Mouse (Mus musculus) small intestine, adult 2 months (tissue): ENCODE results near the gene Vps33b. TPM values are rescaled to one million over a fixed set of nuclear protein-coding genes. Genes with fewer than 3 reads are reported as not detected.
A peak's percentile ranks its signal among the peaks of the same experiment; 100 is the strongest.

ENCODE experiments used
- H3K27ac ChIP-seq: fragments of 200-500 bp; 2 replicates; pipeline ENCODE4 v1.5.1; 2012; ENCODE audit warnings: low read depth, low read length, control low read depth, inconsistent platforms; ENCODE audit not compliant: insufficient read depth
- H3K27me3 ChIP-seq: fragments of 200-500 bp; 2 replicates; pipeline ENCODE4 v1.6.1; 2012; ENCODE audit warnings: mild to moderate bottlenecking, moderate library complexity, low read length, inconsistent platforms; ENCODE audit not compliant: control insufficient read depth, insufficient read depth
- H3K36me3 ChIP-seq: fragments of 200-500 bp; 2 replicates; pipeline ENCODE4 v1.6.1; 2012; ENCODE audit warnings: mild to moderate bottlenecking, low read length, control low read depth, inconsistent platforms; ENCODE audit not compliant: control insufficient read depth, insufficient read depth
- H3K4me1 ChIP-seq: fragments of 200-500 bp; 2 replicates; pipeline ENCODE4 v1.6.1; 2012; ENCODE audit warnings: low read length, inconsistent platforms, mixed read lengths; ENCODE audit not compliant: control insufficient read depth, insufficient read depth, insufficient read length
- H3K4me3 ChIP-seq: fragments of 200-500 bp; 2 replicates; pipeline ENCODE4 v1.5.1; 2012; ENCODE audit warnings: low read depth, mild to moderate bottlenecking, control low read depth, inconsistent platforms, low read length, moderate library complexity
- CTCF ChIP-seq: fragments of 200-500 bp; IDR thresholded peaks from 2 replicates; pipeline ENCODE4 v1.5.1; 2012; ENCODE audit warnings: low read depth, mild to moderate bottlenecking, control low read depth, inconsistent platforms, low read length, moderate library complexity, mixed read lengths; ENCODE audit not compliant: insufficient replicate concordance, insufficient read length; ENCODE audit errors: extremely low read depth
- POLR2A ChIP-seq: fragments of 200-500 bp; IDR thresholded peaks from 2 replicates; pipeline ENCODE4 v1.6.1; 2012; ENCODE audit warnings: low read depth, mild to moderate bottlenecking, control low read depth, inconsistent platforms, low read length, moderate library complexity
- WGBS: fragments of 180-500 bp; shearing (Covaris S2); methylation state at CpG from one replicate; pipeline ENCODE4 v1.1.7; 2018; 5-methylcytosine and 5-hydroxymethylcytosine counted together
- polyA plus RNA-seq: library from polyadenylated mRNA; depleted of rRNA; stranded (reverse); fragments of >200 nt; gene quantifications from 2 replicates; pipeline ENCODE4 v1.2.3, GENCODE M21; 2012

Vps33b gene
- polyA plus RNA-seq, 1 experiment: 17.8 TPM

DNA sequence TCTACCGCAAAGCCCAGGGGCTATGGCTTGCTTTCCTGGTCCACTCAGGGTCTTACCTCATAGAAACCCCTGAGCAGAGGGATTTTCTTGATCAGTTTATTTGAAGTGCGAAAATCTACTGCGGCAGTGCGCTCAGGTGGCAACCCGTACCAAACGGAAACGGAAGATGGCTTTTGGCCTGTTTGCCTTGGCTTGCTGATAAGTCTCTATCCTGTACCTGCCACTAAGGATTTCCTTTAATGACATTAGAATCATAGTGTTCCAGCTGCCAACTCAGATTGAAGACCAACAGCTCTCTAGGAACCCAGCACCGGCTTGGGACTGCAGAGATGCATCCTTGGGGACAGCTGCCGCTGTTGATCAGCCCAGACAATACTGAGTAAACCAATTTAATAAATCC, 35.6 kb upstream of the Vps33b start:
- H3K4me1 ChIP-seq: peaks cover 5% of the 10 kb centered on the region; the same call in 1 of the 2 replicates
- H3K36me3 ChIP-seq: peaks cover 17% of the 10 kb centered on the region
- TF ChIP-seq POLR2A (no peak), CTCF (no peak)
- H3K27me3 ChIP-seq: no peaks in the 10 kb centered on the region
- H3K27ac ChIP-seq: peak overlapping the region; percentile 51; the same call in 1 of the 2 replicates
- 29% methylated on average over 9 of the region's 9 CpGs for WGBS
- H3K4me3 ChIP-seq: peak overlapping the region; percentile 53

GRCm38 (mm10) chr7:80238542-80238941, 30.9 kb upstream of the Vps33b start:
- Histone ChIP-seq H3K4me1 (peaks cover 3% of the 10 kb centered on the region; the same call in 1 of the 2 replicates), H3K36me3 (peaks cover 29% of the 10 kb centered on the region), H3K27me3 (no peaks in the 10 kb centered on the region), H3K4me3 (no peak overlapping the region), H3K27ac (no peak overlapping the region)
- 87% methylated on average over 10 of the region's 10 CpGs for WGBS
- TF ChIP-seq POLR2A (no peak), CTCF (no peak)

DNA sequence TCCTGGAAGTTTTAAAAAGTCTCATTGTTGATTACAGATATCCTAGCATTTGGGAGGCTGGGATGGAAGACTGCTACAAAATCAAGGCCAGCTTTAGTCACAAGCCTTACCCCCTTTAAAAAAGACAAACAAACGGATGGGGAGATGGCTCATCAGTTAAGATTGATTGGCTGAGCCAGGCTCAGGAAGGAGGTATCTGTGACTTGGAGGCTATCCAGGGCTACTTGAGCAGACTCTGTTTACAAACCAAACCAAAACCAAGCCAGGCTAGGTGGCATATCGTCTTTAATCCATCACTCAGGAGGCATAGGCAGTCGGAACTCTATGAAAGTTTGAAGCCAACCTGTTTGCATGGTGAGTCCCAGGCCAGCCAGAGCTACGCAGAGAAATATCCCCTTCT, 27.8 kb upstream of the Vps33b start:
- Histone ChIP-seq H3K4me3 (no peak overlapping the region), H3K4me1 (peaks cover 1% of the 10 kb centered on the region; the same call in 1 of the 2 replicates), H3K36me3 (peaks cover 29% of the 10 kb centered on the region), H3K27me3 (no peaks in the 10 kb centered on the region), H3K27ac (peak overlapping the region; percentile 26; the same call in 1 of the 2 replicates)
- TF ChIP-seq CTCF: no peak
- TF ChIP-seq POLR2A: no peak
- 72% methylated on average over 4 of the region's 4 CpGs for whole genome bisulfite sequencing

DNA sequence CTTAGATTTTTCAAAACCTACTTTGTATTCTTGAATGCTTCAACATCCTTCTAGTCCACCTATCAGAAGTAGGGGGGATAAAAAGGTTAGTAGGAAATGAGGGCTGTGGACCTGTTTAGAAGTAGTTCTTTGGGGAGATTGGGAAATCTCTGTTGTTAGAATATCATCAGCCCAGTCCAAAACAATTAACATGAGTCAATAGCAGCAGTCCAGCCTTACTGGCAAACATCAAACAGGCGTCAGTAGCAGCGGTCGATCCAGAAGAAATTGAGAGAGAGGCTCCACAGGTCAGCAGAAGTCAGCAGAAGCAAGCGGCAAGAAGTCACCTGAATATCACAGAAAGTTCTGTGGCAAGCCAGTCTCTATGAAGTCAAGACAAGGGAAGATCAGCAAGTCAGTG, 24.6 kb upstream of the Vps33b start:
- H3K27ac ChIP-seq: no peak overlapping the region
- H3K4me3 ChIP-seq: no peak overlapping the region
- no peaks in the 10 kb centered on the region for H3K27me3 ChIP-seq
- H3K4me1 ChIP-seq: peaks cover 1% of the 10 kb centered on the region
- 90% methylated on average over 4 of the region's 4 CpGs for WGBS
- H3K36me3 ChIP-seq: peaks cover 9% of the 10 kb centered on the region
- TF ChIP-seq CTCF (no peak), POLR2A (no peak)

- TF ChIP-seq CTCF (peak; percentile 39; the same call in 1 of the 2 replicates), POLR2A (peak; percentile 71)
- Histone ChIP-seq H3K27ac (peak within 1 kb of the TSS; percentile 68), H3K4me3 (peak within 1 kb of the TSS; percentile 72), H3K27me3 (no peaks in the 10 kb centered on the region), H3K4me1 (peaks cover 4% of the 10 kb centered on the region), H3K36me3 (no peaks in the 10 kb centered on the region)
- under 1% methylated on average over 48 of the region's 48 CpGs for WGBS
These were observed 23.2 kb upstream of the Vps33b start, which contains the start of gene Ttll13 for GRCm38 (mm10) chr7:80246148-80246721. Gene Ttll13, plus strand, starts transcription at chr7:80246376.

DNA sequence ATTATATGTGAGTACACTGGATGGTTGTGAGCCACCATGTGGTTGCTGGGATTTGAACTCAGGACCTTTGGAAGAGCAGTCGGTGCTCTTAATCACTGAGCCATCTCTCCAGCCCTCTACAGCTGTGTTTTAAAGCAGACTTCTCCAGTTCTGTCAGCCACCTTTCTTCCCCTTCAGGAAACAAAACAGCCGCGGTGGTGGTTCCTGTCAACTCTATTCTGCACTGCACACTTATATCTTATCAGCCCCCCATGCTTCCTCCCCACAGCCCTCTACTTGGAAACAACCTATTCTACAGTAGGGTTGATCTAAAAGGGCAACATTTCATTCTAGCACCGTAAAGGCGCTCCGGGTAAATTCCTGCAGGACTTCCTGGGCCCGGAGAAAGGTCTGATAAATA, 22.6 kb upstream of the Vps33b start:
- no peaks in the 10 kb centered on the region for H3K36me3 ChIP-seq
- no peak overlapping the region for H3K4me3 ChIP-seq
- H3K27ac ChIP-seq: no peak overlapping the region
- WGBS: 44% methylated on average over 7 of the region's 7 CpGs
- H3K27me3 ChIP-seq: no peaks in the 10 kb centered on the region
- TF ChIP-seq POLR2A (no peak), CTCF (no peak)
- peaks cover 4% of the 10 kb centered on the region for H3K4me1 ChIP-seq

DNA sequence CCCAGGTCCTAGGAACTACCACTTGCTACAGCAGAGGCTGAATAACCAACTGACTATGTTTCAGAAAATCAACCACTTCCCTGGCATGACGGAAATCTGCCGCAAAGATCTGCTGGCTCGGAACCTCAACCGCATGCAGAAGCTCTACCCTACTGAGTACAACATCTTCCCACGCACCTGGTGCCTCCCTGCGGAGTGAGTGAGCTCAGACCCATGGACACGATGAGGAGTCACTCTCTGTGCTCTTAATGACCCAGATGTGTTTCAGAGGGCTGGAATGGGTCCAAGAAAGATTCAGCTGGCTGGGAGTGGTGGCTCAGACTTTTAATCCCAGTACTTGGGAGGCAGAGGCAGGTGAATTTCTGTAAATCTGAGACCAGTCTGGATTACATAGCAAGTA, 17.0 kb upstream of the Vps33b start:
- Histone ChIP-seq H3K4me1 (peaks cover 12% of the 10 kb centered on the region), H3K4me3 (no peak overlapping the region), H3K27me3 (no peaks in the 10 kb centered on the region), H3K27ac (no peak overlapping the region), H3K36me3 (no peaks in the 10 kb centered on the region)
- no peak for TF ChIP-seq CTCF
- TF ChIP-seq POLR2A: no peak
- WGBS: 79% methylated on average over 7 of the region's 7 CpGs

DNA sequence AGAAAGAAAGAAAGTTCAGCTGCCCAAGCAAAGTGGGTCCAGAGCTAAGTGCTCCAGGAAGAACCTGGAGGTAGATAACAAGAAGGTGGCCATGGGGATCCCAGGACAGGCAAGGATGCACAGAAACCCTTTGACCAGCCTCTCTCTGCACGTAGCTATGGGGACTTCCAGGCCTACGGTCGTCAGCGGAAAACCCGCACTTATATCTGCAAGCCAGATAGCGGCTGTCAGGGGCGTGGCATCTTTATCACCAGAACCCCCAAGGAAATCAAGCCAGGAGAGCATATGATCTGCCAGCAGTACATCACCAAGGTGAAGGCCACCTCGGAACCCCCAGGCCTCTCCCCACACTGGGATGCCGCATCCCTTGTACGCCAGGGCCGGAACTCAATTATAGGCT, 16.6 kb upstream of the Vps33b start:
- Histone ChIP-seq H3K36me3 (no peaks in the 10 kb centered on the region), H3K4me3 (no peak overlapping the region), H3K27ac (no peak overlapping the region), H3K4me1 (peaks cover 12% of the 10 kb centered on the region), H3K27me3 (no peaks in the 10 kb centered on the region)
- TF ChIP-seq CTCF (no peak), POLR2A (no peak)
- WGBS: 89% methylated on average over 11 of the region's 11 CpGs
